Mouse (Mus musculus) cerebellum, postnatal 14 days (tissue): Measurements from ENCODE around the gene A4galt.
A peak's percentile ranks its signal among the peaks of the same experiment; 100 is the strongest.

Source experiments
- DNase-seq, 2 experiments: peaks; one replicate each; pipeline ENCODE4 v3.0.0; 2021; ENCODE audit warnings: mixed read lengths in 2 of 2

The A4galt gene

DNA sequence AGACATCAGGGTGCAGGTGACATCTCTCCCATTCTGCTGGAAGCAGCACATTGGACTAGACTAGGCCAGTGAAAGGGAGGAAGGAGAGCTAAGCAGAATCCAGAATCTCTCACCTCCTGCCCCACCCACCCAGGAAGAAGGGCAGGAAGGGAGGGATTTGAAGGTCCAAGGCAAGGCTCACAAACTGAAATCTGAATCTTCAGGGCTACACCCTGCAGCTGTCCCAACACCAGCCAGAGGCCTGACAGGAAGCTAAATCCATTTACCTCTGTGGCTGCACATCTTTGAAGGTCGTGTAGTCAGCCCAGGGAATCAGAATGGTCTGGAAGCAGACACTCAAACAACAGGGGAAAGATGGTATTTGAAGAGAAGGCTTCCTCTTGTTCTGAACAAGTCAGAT lies 13.7 kb upstream of the A4galt start:
- no peak for DNase-seq

DNA sequence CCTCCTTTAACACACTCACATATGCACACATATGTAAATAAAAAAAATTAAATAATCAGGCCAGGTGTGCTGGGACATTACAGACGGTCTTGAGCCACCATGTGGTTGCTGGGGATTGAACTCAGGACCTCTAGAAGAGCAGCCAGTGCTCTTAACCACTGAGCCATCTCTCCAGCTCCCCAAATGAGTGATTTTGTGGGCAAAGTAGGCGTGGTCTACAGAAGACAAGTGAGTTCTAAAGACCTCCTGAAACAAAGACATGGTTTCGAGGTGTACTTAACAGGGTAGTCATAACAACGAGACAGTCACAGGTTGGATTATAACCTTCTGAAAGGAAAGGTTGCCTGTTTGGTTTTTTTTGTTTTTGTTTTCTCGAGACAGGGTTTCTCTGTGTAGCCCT lies 11.8 kb upstream of the A4galt start:
- DNase-seq = no peak

GRCm38 (mm10) chr15:83257906-83258305 lies 6.3 kb upstream of the A4galt start:
- peak in 1 of 2 experiments; percentile 17 for DNase-seq

DNA sequence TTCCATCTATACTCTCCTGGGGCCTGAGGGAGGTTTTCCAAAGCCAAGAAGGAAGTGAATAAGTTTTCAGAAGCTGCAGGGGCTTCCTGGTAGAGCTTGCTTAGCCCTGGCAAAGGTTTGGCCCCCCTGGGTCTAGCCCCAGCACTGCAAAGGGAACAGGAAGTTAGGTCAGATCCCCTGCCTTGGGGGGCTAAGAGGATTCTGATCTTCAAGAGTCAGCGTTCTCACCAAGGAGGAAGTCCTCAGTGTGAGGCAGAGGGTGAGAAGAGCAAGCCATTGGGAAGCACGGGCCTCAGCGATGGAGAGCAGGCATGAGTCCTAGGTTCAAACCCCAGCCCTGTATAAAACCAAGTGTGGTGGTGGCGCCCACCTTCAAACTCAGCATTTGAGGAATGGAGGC lies 4.9 kb upstream of the A4galt start:
- no peak for DNase-seq

DNA sequence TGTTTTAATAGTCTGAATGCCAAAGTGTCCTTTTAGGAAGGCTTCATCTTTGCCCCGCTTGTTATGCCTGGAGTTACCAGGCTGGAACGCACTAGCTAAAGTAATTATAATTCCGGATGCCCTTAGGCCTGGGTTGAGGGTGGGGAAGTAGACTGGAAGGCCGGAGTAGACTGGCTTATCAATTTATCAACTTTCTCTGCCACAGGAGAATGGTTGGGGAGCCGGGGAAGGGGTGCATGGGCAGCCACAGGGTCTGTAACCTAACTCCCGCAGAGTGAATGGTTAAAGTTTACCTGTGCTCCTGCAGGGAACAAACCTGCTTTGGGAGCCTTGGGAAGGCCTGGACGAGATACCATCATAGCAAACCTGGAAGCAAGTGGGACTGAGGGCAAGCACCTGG lies 4.4 kb upstream of the A4galt start:
- DNase-seq = no peak

DNA sequence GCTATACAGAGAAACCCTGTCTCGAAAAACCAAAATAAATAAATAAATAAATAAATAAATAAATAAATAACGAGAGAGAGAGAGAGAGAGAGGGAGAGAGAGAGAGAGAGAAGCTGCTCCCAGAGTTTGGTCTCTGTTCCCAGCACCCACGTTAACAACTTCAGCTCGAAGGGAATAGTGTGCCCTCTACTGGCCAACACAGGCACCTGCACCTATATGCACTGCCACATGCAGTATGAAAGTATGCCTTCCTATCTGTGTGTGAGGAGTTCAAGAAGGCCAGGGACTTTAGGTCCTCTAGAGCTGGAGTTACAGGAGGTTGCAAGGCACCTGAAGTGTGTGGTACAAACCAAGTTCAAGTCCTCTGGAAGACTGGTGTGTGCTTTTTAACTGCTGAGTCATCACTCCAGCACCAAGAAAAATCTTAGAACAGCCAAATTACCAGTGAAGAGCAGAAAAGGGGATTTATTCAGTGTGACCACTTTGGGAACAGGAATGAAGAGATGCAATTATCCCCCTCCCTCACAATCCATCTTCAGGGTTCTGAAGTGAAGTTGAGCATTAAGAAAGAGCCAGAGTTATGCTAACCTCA lies 3.7 kb upstream of the A4galt start:
- DNase-seq = no peak

DNA sequence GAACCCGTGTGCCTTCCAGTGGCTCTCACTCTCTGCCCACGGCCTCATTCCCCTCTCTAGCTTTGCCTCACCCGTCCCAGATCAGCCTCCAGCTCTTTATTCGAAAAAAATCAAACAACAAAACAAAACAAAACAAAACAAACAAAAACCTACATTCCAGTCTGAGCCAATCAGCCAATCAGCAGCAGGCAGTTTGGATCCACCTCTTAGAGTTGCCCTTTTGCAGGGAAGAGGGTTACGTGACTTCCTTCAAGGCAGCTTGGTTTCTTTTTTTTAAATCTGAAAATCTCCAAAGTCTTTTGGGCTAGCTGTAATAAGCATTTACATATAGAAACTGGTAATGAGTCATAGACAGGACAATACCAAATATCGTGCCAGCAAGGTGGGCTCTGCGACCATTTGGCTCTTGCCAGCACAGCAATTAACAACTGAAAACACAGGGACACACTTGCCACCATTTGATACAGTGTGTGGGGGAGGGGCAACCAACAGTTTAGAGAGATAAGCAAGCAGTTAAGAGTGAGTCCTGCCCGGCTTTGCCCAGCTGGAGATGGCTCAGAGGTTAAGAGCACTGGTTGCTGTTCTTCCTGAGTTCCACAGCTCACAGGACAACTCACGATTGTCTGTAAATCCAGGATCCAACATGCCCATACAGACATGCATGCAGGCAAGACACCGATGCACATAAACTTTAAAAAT lies 2.9 kb upstream of the A4galt start:
- no peak for DNase-seq

- no peak for DNase-seq
These were observed 486 bp upstream of the A4galt start for GRCm38 (mm10) chr15:83252060-83252459.

DNA sequence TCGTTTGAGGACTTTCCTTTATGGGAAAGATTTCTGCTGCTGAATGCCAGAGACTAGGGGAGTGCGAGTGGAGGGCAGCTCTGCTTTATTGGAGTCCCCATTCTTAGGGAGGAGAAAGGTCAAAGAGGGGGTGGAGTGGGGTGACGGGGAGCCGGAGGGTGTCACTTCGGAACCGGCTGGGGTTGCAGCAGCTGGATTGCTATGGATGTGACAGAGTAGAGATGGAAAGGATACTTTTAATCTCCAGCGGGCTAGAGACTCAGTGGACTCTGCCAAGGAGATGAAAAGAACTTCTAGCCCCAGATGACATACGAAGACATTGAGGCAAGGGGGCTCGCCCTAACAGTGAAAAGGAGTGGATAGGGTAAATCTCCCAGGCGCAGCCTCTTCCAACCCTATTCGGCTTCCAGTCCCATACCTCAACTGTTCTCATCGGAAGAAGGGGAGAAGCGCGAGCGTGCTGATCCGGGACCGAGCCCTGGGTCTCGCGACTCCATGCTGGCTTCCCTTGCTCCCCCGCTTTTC lies 861 bp downstream of the A4galt start:
- DNase-seq = no peak

DNA sequence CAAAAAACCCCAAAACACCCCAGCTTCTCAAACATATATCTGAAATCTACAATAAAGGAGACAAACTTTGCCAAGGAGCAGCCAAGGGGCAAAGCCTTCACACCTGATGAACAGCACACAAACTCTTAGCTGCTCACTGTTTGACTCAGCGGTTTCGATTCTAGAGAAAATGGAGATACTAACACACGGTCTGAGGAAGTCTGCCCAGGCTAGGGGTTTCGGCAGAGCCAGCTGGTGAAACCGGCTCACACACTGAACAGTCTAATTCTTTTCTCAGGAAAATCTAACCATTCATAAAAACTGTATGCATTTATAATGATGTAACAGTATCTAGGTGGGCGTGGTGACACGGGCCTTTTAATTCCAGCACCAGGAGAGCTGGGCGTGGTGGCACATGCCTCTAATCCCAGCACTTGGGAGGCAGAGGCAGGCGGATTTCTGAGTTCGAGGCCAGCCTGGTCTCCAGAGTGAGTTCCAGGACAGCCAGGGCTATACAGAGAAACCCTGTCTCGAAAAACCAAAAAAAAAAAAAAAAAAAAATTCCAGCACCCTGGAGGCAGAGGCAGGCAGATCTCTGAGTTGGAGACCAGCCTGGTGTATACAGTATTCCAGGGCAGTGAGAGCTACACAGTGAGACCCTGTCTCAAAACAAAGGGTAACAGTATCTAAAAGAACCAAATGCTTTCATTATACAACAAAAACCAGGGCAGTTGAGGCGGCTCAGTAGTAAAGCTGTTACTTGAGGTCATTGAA lies 1.9 kb downstream of the A4galt start:
- no peak for DNase-seq

- DNase-seq = no peak
These were observed 3.2 kb downstream of the A4galt start for GRCm38 (mm10) chr15:83248236-83248844.

- DNase-seq = no peak
These were observed 7.2 kb downstream of the A4galt start for GRCm38 (mm10) chr15:83244371-83244770.

GRCm38 (mm10) chr15:83241961-83242680 lies 9.5 kb downstream of the A4galt start:
- DNase-seq = no peak

- no peak for DNase-seq
These were observed 10.1 kb downstream of the A4galt start for GRCm38 (mm10) chr15:83241497-83241896.

DNA sequence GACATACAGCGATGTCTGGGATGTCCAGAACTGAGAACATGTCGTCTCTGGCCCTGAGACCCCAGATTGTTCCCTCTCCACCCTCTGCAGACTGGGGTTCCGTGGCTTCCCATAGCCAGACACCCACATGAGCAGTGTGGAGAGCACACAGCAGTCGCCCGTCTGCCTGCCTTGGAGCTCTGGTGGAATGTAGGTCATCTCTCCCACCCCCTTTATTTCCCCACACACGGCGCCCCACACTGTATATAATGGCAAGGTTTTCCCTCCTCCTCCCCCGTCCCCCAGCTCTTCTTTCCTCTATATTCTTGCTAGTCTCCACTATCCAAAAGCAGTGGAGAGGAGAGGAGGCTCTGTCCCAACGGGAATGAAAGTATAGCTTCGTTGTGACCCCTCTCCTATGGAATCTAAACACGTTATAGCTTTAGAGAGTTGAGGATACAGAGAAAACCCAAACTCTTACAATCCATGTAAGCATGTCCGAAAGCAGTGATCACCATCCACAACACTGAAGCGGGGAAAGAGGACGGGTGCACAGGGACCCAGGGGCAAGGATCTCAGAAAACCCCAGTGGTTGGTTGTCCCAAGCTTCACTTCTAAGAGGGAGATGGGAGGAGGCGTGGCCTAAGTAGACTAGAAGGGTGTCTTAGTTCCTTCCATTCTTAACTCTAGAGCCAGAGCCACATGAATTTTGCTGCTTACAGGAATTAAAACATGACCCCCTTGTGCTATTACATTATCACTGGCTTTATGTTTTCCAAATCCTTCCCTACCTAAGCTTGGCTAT lies 13.9 kb downstream of the A4galt start:
- no peak for DNase-seq

DNA sequence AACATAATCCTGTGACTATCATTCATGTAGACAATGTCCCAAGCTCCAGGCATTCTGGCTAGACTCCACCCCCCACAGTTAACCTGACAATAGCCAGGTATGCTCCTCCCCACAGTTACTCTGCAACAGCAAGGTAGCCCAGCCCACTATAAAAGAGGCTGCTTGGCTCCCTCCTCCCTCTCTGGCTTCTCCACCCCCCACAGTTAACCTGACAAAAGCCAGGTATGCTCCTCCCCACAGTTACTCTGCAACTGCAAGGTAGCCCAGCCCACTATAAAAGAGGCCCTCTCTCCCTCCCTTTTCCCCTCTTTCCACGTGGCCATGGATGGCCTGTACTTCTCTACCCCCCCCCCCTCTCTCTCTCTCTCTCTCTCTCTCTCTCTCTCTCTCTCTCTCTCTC lies 14.8 kb downstream of the A4galt start:
- DNase-seq = no peak

- peak; percentile 91 to 95 for DNase-seq
These were observed 18.2 kb downstream of the A4galt start for GRCm38 (mm10) chr15:83233219-83233992.

DNA sequence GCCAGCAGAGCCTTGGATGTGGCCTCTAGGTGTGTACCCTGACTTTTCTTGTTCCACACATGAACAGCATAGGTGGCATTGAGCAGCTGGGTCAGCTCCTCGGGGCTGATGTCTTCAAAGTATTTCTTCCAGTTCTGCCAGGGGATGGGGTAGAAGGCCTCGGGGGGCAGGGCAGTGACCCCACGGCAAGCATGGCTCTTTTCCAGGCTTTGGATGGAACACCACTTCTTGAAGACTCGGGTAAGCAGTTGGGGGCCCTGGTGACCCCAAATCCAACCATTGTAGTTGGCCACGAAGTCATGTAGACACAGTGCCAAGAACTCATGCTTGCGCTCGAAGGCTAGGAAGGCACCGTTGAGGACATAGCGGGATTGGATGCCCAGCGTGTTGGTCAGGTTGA lies 24.0 kb downstream of the A4galt start:
- no peak for DNase-seq

- no peak for DNase-seq
These were observed 24.7 kb downstream of the A4galt start for GRCm38 (mm10) chr15:83226871-83227270.

GRCm38 (mm10) chr15:83226066-83226834 lies 25.3 kb downstream of the A4galt start:
- no peak for DNase-seq
